21 mouse cellular contexts compared by ENCODE assay signal in genomic region chr16:84800038-84800437, GRCm38 (mm10).
"Had no signal": no experiment of that assay in that cellular context is flagged by ENCODE, and none has a peak within 500 bp of the region (broad histone marks: within the 10 kb centered on the region; RNA-seq: fewer than 3 reads in every experiment).

No protein-coding gene starts in this region.

- H3K27ac ChIP-seq: kidney, postnatal 0 days; layer of hippocampus, adult 2 months; liver, embryonic 12.5 days; liver, embryonic 15.5 days; lung, embryonic 15.5 days; midbrain, embryonic 10.5 days; midbrain, embryonic 15.5 days; neural tube, embryonic 12.5 days; neural tube, embryonic 15.5 days; stomach, embryonic 15.5 days had no signal

- H3K4me2 ChIP-seq: liver, embryonic 12.5 days; liver, embryonic 15.5 days; lung, embryonic 15.5 days; midbrain, embryonic 15.5 days; neural tube, embryonic 12.5 days; neural tube, embryonic 15.5 days; stomach, embryonic 15.5 days had no signal

- H3K36me3 ChIP-seq: liver, embryonic 12.5 days; liver, embryonic 15.5 days; lung, embryonic 15.5 days; midbrain, embryonic 15.5 days; neural tube, embryonic 12.5 days; neural tube, embryonic 15.5 days; stomach, embryonic 15.5 days had no signal

- H3K27me3 ChIP-seq: liver, embryonic 12.5 days; liver, embryonic 15.5 days; lung, embryonic 15.5 days; megakaryocyte, embryonic 14.5 days; midbrain, embryonic 15.5 days; neural tube, embryonic 12.5 days; neural tube, embryonic 15.5 days; stomach, embryonic 15.5 days had no signal

- H3K9me3 ChIP-seq: liver, embryonic 12.5 days; liver, embryonic 15.5 days; lung, embryonic 15.5 days; megakaryocyte, embryonic 14.5 days; midbrain, embryonic 10.5 days; midbrain, embryonic 15.5 days; neural tube, embryonic 12.5 days; neural tube, embryonic 15.5 days; stomach, embryonic 15.5 days had no signal

- H3K9ac ChIP-seq: liver, embryonic 12.5 days; liver, embryonic 15.5 days; lung, embryonic 15.5 days; midbrain, embryonic 15.5 days; neural tube, embryonic 12.5 days; neural tube, embryonic 15.5 days; stomach, embryonic 15.5 days had no signal

- H3K4me1 ChIP-seq: liver, embryonic 12.5 days; midbrain, embryonic 10.5 days; midbrain, embryonic 15.5 days; neural tube, embryonic 12.5 days; neural tube, embryonic 15.5 days; stomach, embryonic 15.5 days had no signal

- DNase-seq: kidney, adult 8-10 months; kidney, postnatal 25 days; layer of hippocampus, adult 9-11 months; lung, adult 18-20 months; lung, postnatal 10 days; lung, postnatal 36 days; retina, postnatal 1 day; right cerebral cortex, postnatal 25 days; spleen, adult 18-20 months; thymus, postnatal 25 days had no signal

- ATAC-seq: liver, embryonic 12.5 days; midbrain, embryonic 15.5 days had no signal

- H3K4me3 ChIP-seq: layer of hippocampus, adult 2 months; liver, embryonic 12.5 days; liver, embryonic 15.5 days; lung, embryonic 15.5 days; megakaryocyte, embryonic 14.5 days; midbrain, embryonic 10.5 days; midbrain, embryonic 15.5 days; neural tube, embryonic 12.5 days; neural tube, embryonic 15.5 days; stomach, embryonic 15.5 days had no signal
